Mouse (Mus musculus) CH12.LX (cell line): ENCODE measurements around the gene Hist1h2af.

Experiments
- CTCF ChIP-seq, 2 experiments: IDR thresholded peaks in 1 of 2; conservative IDR thresholded peaks in 1 of 2; 2 replicates each; pipeline ENCODE4 v1.5.1; 2011 to 2012; ENCODE audit warnings: low read depth in 2 of 2, low read length in 2 of 2, improper control_type of control experiment in 1 of 2, inconsistent platforms in 1 of 2, mild to moderate bottlenecking in 1 of 2, moderate library complexity in 1 of 2
- IRF4 ChIP-seq: IDR thresholded peaks from 2 replicates; pipeline ENCODE4 v1.6.1; 2014; ENCODE audit warnings: low read depth, mild to moderate bottlenecking, inconsistent platforms, low read length, improper control_type of control experiment
- JUN ChIP-seq: IDR thresholded peaks from 2 replicates; pipeline ENCODE4 v1.6.1; 2011; ENCODE audit warnings: low read depth, mild to moderate bottlenecking, low read length, improper control_type of control experiment, moderate library complexity; ENCODE audit not compliant: insufficient read depth
- POLR2AphosphoS2 ChIP-seq: IDR thresholded peaks from 2 replicates; pipeline ENCODE4 v1.6.1; 2011; ENCODE audit warnings: low read depth, low read length, improper control_type of control experiment
- SIN3A ChIP-seq: IDR thresholded peaks from 2 replicates; pipeline ENCODE4 v1.6.1; 2012; ENCODE audit warnings: low read length, improper control_type of control experiment, inconsistent platforms

- TF ChIP-seq IRF4 (no peak), CTCF (conservative IDR thresholded peaks at IDR 0.05 in 1 of 2, IDR thresholded peaks at IDR 0.05 in 1 of 2; ENCODE audit: low read depth in 2 of 2, low read length in 2 of 2) (no peak), POLR2AphosphoS2 (no peak), SIN3A (no peak), JUN (no peak)
These were observed 1.2 kb upstream of the Hist1h2af start for GRCm38 (mm10) chr13:23532262-23533075.
